Mouse (Mus musculus): ENCODE measurements around the gene Ccdc124.

Ccdc124 gene

GRCm38 (mm10) chr8:70845108-70845507 is 28.6 kb downstream of the Ccdc124 start:
- DNase-seq (ENCODE audit: low spot score) = no peak

DNA sequence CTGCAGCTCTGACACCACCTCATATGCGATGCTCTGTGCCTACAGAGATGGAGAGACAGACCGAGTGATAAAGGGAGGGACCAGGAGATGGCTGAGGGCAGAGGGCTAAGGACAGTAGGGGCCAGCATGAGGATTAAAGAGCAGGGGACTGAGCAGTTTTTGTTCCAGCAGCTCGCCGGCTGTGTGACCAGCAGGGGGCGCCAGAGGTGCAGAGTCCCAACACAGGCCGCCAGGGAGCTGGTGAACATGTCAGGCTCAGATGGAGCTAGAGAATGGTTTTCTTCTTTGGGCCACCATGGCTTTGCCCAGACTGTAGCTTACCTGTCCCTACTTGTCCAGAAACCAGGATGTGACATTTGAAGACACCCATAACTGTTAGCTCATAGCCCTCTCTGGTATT is 29.2 kb downstream of the Ccdc124 start:
- DNase-seq (ENCODE audit: low spot score) = peak; percentile 67

- no peak for DNase-seq (ENCODE audit: low spot score)
Observed at GRCm38 (mm10) chr8:70843941-70844340, 29.8 kb downstream of the Ccdc124 start.

GRCm38 (mm10) chr8:70843214-70843773 is 30.4 kb downstream of the Ccdc124 start:
- no peak for DNase-seq (ENCODE audit: low spot score)

DNA sequence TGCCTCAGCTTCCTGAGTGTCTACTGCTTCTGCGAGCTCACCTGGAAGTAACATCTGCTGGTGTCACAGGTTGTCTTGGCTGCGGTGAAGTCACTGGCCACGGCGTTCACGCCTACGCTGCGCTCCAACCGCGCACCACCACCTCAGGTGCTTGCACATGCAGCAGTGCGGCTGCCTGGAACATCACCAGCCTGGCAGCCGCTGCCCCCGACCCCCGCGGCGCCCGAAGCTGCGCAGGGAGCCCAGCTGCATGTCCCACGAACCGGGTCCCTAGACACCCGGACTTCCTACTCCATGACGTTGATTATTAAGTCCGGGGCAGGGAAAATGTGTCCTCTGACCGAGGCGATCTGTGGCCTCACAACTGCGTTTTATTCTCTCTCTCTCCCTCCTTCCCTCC is 31.3 kb downstream of the Ccdc124 start:
- DNase-seq (ENCODE audit: low spot score) = no peak

DNA sequence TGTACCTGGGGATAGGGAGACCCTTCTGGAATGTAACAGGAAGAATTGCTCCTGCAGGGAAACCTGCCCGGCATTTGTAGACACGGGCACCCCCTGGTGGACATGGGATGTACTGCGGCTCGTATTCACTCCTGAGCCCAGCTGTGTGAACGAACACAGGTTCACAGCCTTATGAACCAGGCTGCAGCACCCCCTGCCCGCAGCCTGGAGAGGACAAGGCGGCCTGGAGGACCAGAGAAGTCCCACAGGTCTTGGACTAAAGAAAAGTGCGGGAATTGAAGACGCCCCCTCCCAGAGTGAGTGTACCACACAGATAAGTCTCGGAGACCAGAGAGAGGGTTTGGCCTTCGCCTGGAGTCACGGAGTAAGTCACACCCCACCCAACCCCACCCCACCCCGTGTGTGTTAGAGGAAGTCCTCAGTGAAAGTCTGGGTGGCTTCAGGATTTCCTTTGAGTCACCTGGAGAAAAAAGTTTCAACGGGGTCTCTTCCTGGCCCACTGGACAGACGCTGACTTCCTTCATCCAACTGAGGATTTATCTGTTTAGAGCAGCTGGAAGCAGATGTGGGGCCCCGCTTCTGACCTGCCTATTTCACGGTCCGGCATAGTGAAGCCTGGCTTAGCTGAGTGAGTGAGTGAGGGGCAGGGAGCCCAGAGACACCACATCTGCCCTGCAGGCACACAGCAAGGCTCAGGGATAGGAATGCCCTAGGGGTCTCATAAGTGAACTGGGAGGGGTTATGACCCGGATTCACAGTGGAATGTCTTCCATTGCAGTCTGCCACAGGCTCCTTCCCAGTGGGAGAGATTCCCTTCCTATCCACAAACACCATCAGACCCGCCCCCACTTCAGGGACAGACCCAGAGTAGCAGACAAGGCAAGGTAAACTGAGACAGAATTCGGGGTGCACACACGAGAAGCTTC is 32.3 kb downstream of the Ccdc124 start:
- peak; percentile 70 for DNase-seq (ENCODE audit: low spot score)

GRCm38 (mm10) chr8:70840590-70840989 is 33.1 kb downstream of the Ccdc124 start:
- no peak for DNase-seq (ENCODE audit: low spot score)

DNA sequence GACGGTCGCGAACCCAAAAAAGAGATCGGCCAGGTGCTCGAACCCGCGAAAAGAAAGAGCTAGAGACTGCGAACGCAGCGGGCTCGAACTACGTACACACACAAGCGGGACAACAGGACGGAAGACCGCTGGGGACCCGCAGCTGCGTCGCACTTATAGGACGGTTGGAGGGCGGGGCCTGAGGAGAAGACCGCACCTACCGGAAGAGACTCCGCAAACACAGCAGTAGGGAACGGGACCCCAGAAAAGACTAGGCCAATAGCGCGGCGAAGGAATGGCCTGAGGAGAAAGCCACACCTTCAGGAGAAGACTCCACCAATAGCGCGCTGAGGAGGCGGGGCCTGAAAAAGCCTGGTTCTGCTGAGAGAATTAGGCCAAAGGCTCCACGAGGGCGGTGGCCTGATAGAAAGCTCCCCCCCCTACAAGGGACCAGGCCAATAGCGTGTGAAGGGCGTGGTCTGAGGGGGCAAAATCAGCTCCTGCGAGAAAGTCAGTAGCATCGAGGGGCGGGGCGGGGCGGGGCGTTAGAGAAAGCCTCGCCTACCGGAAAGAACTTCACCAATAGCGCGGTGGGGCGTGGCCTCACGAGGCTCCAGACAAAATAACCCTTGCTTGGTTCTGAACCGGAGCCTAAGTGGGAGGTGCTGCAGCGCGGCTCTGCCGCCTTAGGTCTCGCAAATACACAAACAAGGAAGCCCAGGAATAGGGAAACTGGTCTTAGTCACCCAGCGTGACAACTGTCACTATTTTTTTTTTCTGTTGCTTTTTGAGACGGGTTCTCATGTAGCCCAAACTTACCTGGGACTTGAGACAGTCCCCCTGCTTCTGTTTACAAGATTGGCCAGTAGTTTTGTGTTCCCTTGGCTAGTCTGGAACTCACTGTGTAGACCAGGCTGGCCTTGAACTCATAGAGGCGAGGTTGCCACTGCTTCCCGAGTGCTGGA is 34.1 kb downstream of the Ccdc124 start, which contains the start of gene Arrdc2:
TSS of gene Arrdc2 (minus strand) at position 313 of the 944 bp plus-strand sequence.
- peak; percentile 100 for DNase-seq (ENCODE audit: low spot score)

DNA sequence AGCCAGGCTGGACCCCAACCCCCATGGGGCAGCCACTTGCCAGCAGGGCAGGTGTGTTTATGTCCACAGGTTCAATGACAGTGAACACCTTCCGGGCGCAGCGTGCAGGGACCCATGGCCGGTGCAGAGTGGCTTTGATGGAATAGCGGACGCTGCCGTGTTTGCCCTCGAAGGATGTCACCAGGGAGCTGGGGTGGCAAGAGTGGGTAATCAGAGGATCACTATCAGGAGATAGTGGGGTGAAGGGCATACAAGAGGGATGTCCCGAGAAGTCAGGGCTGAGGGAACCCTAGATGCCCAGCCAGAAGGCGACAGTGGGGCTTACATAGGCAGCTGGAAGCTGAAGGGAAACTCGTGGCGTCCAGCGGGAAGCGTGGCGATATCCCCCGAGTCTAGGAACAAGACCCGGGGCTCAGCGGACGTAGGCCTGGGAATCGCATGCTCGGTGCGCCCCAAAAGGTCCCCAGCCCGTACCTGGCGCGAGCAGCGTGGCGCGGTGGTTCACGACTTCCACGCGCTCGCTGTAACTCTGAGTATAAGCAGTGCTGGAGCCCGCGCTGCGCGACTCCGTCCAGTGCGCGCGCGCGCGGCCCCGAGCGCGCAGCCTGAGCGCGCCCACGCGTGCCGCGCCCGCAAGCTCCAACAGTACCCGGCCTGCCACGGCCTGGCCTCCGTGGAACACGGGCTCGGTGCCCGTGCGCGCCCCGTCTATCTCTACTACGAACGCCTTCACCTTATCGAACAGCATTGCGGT is 34.9 kb downstream of the Ccdc124 start:
- DNase-seq (ENCODE audit: low spot score) = no peak

GRCm38 (mm10) chr8:70836666-70837065 is 37.1 kb downstream of the Ccdc124 start:
- DNase-seq (ENCODE audit: low spot score) = no peak

GRCm38 (mm10) chr8:70834071-70834470 is 39.7 kb downstream of the Ccdc124 start:
- DNase-seq (ENCODE audit: low spot score) = no peak

DNA sequence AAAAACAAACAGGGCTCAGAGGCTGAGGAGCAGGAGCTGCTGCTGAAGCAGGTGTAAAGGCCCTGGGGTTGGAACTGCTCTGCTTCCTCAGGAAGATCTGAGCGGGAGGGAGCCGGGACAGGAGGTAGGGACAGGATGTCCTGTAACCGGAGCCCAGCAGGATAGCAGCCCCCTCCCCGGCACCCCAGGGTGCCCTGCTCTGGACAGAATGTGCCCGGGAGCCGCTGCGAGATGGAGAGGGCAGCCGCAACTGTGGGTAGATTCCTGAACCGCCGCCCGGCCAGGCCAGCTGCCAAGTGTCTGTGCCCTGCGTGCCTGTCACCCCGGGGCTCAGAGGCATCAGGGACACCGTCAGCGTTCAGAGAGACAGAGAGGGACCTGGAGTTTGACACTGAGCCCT is 40.2 kb downstream of the Ccdc124 start:
- peak; percentile 49 for DNase-seq (ENCODE audit: low spot score)

DNA sequence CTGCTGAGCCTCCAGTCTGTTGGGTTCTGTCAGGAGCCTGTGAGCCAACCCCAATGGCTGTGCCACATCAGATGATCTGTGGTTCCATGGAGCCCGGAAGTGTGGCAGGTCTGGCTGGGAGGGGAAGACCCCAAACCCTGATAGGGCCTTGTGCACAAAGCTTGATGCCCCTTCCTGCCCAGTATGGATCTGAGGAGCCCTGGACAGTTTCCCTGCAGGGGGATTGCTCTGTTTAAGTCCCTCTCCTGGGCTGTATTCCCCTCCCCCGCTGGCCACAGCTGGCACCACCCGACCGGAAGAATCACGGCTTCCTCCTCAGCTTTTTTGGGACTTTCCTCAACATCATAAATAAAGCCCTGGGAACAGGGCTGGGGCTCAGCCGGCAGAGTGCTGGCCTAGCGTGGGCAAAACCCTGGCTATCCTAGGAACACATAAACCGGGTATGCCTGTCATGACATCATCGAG is 40.7 kb downstream of the Ccdc124 start:
- no peak for DNase-seq (ENCODE audit: low spot score)

- peak; percentile 38 for DNase-seq (ENCODE audit: low spot score)
Observed at GRCm38 (mm10) chr8:70832371-70832770, 41.4 kb downstream of the Ccdc124 start.

GRCm38 (mm10) chr8:70831517-70831916 is 42.2 kb downstream of the Ccdc124 start:
- DNase-seq (ENCODE audit: low spot score) = no peak

GRCm38 (mm10) chr8:70827796-70828195 is 45.9 kb downstream of the Ccdc124 start:
- no peak for DNase-seq (ENCODE audit: low spot score)

DNA sequence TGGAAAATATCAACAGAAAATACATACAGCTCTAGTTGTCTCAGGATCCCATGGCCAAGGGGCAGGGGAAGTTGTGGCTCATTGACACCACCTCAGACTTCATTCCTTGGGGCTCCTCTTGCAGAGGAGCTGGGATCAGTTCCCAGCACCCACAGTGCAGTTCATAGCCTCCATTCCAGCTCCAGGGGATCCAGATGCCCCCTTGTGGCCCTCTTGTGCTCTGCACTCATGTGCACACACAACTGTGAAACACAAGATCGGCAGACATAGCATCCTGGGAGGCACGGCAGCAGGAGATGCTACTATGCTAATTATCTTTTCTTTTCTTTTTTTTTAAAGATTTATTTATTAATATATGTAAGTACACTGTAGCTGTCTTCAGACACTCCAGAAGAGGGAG is 46.7 kb downstream of the Ccdc124 start:
- no peak for DNase-seq (ENCODE audit: low spot score)

DNA sequence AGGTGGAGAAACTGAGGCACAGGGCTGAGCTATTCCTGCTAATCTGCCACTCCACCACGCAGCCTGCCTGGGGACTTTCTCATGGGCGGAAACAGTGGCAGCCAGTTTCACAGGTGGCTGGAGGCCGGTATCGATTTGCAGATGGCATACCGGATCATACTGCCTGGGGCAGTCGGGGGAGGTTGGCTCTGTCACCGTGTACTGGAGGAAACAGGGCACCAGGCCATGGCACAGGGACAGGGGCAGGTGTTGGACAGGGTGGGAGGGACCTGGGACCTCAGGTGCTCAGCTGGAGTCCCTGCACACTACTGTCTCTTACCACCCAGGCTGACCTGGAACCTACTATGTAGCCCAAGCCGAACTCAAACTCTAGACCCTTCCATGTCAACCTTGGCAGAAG is 47.9 kb downstream of the Ccdc124 start:
- DNase-seq (ENCODE audit: low spot score) = no peak

DNA sequence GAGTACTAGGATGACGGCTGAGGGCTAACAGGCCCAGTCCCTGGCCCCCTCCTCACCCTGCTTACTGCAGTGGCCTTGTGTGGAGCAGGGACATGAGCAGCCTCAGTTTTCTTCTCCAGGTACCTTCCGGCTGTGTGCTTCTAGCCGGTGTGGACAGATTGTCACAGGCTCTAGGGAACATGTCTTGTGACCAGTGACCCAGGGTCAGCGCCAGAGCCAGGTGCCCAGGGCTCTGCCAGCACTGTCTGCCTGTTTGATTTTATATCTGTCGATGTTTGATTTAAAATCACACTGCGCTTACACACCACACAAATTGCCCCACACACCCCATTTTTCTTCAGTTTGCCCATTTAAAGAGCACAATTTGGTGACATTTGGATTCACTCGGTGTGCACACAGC is 49.9 kb downstream of the Ccdc124 start:
- no peak for DNase-seq (ENCODE audit: low spot score)

DNA sequence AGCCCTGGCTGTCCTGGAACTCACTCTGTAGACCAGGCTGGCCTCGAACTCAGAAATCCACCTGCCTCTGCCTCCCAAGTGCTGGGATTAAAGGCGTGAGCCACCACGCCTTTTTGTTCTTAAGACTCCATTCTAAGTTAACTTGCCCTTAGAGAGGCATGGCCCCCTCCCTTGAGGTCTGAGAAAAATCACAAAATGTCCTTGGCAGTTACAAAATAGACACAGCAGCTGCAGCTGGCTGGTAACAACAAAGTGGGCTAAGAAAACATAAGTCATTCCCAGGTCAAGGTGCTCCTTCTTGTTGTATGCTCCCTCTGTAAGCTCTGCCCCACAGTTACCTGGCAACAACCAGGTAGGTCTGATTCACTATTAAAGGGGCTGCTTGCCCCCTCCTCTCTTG is 51.1 kb downstream of the Ccdc124 start:
- DNase-seq (ENCODE audit: low spot score) = peak; percentile 52

DNA sequence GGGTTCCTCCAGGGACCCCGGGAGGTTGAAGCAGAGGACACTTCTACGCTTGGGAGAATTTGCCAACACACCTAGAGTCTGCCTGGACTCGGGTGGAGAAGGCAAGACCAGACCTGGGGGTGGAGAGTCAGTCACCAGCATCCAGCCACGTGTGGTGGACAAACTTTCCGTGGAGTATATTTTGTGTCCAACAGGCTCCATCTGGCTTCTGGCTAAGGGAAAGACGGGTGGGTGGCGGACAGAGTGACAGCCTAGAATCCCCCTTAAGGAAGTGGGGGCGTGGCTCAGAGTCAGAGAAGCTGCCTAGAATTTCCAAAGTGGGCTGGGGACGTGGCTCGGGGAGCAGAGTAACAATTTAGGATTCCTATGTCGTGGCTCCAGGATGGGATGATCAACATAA is 51.7 kb downstream of the Ccdc124 start:
- no peak for DNase-seq (ENCODE audit: low spot score)

All from ovary, adult 18-20 months (tissue).